Mouse (Mus musculus): ENCODE measurements around the gene Mzt1. TPM values are rescaled to one million over a fixed set of nuclear protein-coding genes. Genes with fewer than 3 reads are reported as not detected.

The Mzt1 gene
- total RNA-seq, 2 experiments from 2014 or later: 26.4 to 68.1 TPM

DNA sequence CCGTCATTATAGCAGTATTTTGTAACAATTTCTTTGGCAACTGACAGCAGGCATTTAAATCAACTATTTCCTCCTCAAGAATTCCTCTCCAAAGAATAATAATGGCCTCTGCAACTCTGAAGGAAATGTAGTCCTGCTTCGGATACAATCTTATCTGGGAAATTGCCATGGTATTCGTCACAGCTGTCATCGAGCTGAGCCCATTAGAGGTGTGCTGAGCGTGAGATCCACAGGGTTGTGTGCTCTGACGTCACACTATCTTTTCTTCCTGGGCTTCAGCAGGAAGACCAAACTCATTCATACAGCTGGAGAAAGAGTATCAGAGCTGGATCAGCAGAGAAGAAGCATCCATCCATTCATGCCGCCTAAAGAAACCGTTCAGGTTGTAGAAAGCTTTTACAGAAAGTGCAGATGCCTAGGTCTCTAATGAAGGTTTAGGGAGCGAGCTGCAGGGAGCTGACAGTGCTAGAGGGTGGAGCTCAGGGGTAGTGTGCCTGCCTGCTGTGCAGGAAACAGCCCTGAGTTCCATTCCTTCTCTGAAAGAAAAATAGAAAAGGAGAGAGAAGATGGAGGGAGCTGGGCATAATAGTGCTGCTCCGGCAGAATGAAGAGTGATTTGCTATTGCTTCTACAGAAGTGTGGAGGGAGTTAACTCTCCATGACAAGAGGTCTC, 26.7 kb downstream of the Mzt1 start:
- no peak for ATAC-seq (replicated peaks; ENCODE audit: poor library complexity, severe bottlenecking)

DNA sequence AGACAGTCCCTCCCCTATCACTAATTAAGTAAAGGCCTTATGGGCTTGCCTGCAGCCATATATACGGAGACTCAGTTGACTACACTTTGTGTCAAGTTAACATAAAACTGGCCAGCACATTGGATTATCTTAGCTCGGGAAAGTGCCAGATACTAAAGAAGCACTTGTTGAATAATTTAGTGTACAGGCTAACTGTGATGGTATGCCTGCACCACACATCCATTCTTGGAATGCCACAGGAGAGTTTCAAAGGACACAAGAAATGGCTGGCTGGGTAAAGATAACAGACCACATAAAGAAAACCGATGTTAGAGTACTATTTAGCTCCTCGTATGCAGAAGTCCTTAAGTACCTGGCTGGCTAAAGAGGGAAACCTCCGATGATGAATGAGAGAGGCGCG, 27.2 kb downstream of the Mzt1 start:
- ATAC-seq (replicated peaks; ENCODE audit: poor library complexity, severe bottlenecking): no peak

DNA sequence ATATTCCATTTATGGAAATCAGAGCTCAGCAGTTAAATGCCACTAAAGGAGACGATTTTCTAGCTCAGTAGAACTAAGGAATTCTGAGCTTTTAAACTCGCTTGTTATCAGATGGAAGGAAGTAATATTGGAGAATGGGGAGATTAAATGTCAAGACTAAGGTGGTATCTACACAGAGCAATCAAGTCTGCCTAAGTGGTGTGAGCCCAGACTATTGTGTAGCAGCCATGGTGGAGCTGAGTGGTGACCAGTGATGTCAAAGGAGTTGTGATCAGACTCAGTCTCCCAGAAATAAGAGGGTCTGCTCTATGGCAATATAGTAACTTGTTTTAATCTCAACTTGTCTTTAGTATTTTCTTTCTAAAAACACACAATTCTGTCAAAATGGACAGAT, 35.0 kb downstream of the Mzt1 start:
- no peak for ATAC-seq (replicated peaks; ENCODE audit: poor library complexity, severe bottlenecking)

DNA sequence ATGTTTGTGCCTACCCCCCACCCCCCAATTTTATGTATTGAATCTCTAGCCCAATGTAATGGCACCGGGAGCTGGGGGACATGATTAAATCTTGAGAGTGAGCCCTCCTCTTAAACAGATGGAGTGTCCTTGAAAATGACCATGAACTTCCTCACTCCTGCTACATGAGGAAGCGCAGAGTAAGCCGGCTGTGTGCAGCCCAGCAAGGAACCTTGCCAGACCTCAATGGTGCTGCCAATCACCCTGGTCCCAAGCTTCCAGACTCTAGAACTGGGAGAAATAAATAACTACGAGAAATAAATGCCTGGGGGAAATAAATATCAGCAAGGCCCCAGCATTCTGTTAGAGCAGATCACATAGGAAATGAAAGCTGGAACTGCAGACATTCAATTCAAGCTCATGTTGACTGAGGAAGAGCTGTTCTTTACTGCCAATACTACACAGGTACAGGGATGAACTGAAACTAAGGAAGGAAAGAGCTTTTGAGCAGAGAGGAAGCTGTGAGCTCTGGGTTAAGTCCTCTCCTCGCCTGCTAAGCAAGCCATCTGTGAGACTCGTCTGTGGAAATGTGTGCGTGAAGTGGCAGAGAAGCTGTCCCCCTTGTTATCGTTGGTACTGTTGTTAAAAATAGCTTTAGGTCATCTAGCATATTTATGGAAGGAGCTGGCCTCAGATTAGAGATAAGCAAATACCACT, 35.6 kb downstream of the Mzt1 start:
- peak; percentile 72 for ATAC-seq (replicated peaks; ENCODE audit: poor library complexity, severe bottlenecking)

DNA sequence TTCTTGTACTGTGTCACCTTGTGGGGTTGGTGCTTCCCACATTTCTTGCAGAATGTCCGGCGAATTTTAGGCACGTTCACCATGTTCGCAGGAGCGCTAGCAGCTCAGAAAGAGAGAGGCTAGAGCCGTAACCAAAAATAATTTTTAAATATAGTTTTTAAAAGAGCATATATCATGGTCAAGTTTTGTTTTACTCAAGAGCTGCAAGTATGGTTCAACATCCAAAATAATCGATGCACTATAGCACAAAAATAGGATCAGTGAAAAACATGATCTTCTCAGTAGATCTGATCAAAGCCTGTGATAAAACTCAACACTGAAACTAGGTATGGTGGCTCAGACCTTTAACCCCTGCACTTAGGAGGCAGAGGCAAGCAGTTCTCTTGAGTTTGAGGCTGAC, 51.7 kb downstream of the Mzt1 start, which contains the start of gene Rpl36a-ps1:
Gene Rpl36a-ps1 (minus strand): TSS at position 101 of the 400 bp plus-strand sequence.
- ATAC-seq (replicated peaks; ENCODE audit: poor library complexity, severe bottlenecking): no peak

DNA sequence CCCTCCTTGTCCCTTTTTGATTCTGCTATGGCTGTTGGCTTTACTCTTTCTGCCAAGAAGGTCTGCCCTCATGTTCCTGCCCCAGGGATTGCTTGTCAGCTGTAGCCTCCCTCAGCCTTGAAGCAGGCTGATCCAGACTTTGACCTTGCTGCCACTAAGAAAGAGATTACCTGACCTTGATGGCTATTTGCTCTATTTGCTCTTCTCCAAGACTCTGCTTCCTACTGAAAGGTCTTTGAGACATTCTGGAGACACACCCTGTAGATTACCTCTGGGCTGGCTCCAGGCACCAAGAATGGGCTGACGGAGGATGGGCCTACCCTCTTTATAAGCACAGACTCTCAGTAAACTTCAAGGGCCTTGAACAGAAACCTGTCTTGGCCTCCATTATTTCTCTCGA, 53.5 kb downstream of the Mzt1 start:
- no peak for ATAC-seq (replicated peaks; ENCODE audit: poor library complexity, severe bottlenecking)

DNA sequence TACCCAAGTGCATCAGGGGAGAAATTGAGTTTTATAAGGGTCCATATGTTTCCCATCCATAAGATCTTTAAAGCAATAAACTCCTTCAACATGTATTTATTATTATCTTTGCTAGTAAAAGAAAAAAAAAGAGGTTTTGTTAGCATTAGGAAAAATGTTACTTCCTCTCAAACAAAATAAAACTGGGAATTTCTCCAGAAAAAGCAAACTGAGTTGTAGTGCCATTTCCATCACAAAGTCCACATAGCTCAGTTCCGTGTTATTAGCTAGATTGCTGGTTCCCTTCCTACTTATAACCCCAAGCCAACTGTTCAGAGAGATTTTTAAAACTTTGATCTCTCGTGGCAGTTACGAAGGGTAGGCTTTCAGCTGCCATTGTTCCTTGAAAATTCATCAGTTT, 55.3 kb downstream of the Mzt1 start:
- ATAC-seq (replicated peaks; ENCODE audit: poor library complexity, severe bottlenecking): no peak

DNA sequence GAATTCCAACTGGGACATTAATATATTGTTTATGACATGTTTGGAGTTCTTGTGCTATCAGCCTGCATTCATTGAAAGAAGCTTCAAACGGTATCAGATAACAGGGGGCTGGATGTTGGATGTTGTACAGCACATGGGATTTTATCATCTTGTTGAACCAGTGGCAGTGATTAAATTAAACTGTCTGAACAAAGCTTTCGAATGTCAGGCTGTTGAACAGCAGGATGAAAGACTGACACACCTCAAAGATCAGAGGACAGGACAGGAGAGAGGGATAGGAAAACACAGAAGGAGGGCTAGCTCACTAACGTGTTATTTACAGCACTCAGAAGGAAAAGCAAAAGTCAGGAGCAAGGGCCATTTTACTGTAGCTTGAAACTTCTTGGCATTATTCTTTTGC, 56.1 kb downstream of the Mzt1 start:
- no peak for ATAC-seq (replicated peaks; ENCODE audit: poor library complexity, severe bottlenecking)

Other genes with a start within 250 kb of the Mzt1 start
- 34.7 and 59.2 TPM in 2 replicates for gene Rpl36a-ps1, start 51.8 kb downstream of the Mzt1 start, total RNA-seq (2014; fragmentation: Nextera tagmentation)
- 14.6 and 20.7 TPM in 2 replicates for gene Rpl36a-ps1, start 51.8 kb downstream of the Mzt1 start, total RNA-seq (2017)
- gene Bora, start 88 bp upstream of the Mzt1 start, total RNA-seq (2014; fragmentation: Nextera tagmentation): 36.4 and 36.6 TPM in 2 replicates
- gene Bora, start 88 bp upstream of the Mzt1 start, total RNA-seq (2017): 58.9 and 63.3 TPM in 2 replicates
- 15.2 and 28.1 TPM in 2 replicates for gene Pibf1, start 53.3 kb upstream of the Mzt1 start, total RNA-seq (2014; fragmentation: Nextera tagmentation)
- 31.3 and 41.3 TPM in 2 replicates for gene Pibf1, start 53.3 kb upstream of the Mzt1 start, total RNA-seq (2017)
- 33.9 and 35.4 TPM in 2 replicates for gene Dis3, start 53.6 kb upstream of the Mzt1 start, total RNA-seq (2014; fragmentation: Nextera tagmentation)
- gene Dis3, start 53.6 kb upstream of the Mzt1 start, total RNA-seq (2017): 61.3 and 66.4 TPM in 2 replicates